Mouse (Mus musculus) kidney, postnatal 0 days (tissue): Measurements from ENCODE around the gene Map9. TPM values are rescaled to one million over a fixed set of nuclear protein-coding genes. Genes with fewer than 3 reads are reported as not detected.

ENCODE experiments used
- ATAC-seq: fragments of 200-750 bp; cut with Nextera tagmentation; replicated peaks from 2 replicates; pipeline ENCODE4 v1.8.0; 2017; ENCODE audit warnings: low read depth, moderate number of reproducible peaks, moderate TSS enrichment, moderate library complexity; ENCODE audit not compliant: low FRiP score
- DNase-seq: peaks from one replicate; pipeline ENCODE4 v3.0.0-alpha.2; 2016; ENCODE audit warnings: low spot score
- H3K27ac ChIP-seq: fragments of 300-500 bp; sonication (generic); 2 replicates; pipeline ENCODE4 v1.5.1; 2014; ENCODE audit warnings: mild to moderate bottlenecking
- H3K27me3 ChIP-seq: fragments of 300-500 bp; sonication (generic); 2 replicates; pipeline ENCODE4 v1.6.1; 2014; ENCODE audit warnings: low read length, mixed read lengths; ENCODE audit not compliant: insufficient read depth
- H3K36me3 ChIP-seq: fragments of 300-500 bp; sonication (generic); 2 replicates; pipeline ENCODE4 v1.6.1; 2014; ENCODE audit warnings: low read length, mixed read lengths; ENCODE audit not compliant: insufficient read depth
- H3K4me1 ChIP-seq: fragments of 300-500 bp; sonication (generic); replicated peaks from 2 replicates; pipeline ENCODE4 v1.6.1; 2014; ENCODE audit warnings: antibody characterized with exemption, low read length, mixed read lengths; ENCODE audit not compliant: insufficient read depth
- H3K4me2 ChIP-seq: fragments of 300-500 bp; sonication (generic); 2 replicates; pipeline ENCODE4 v1.6.1; 2014; ENCODE audit warnings: mild to moderate bottlenecking, low read length, moderate library complexity, mixed read lengths
- H3K4me3 ChIP-seq: fragments of 300-500 bp; sonication (generic); replicated peaks from 2 replicates; pipeline ENCODE4 v1.5.1; 2014; ENCODE audit warnings: low read depth, low read length
- H3K9ac ChIP-seq: fragments of 300-500 bp; sonication (generic); 2 replicates; pipeline ENCODE4 v1.6.1; 2014; ENCODE audit warnings: low read depth, low read length
- H3K9me3 ChIP-seq: fragments of 300-500 bp; sonication (generic); replicated peaks from 2 replicates; pipeline ENCODE4 v1.6.1; 2016; ENCODE audit warnings: low read length, inconsistent platforms, mixed read lengths
- CTCF ChIP-seq: IDR thresholded peaks from 2 replicates; pipeline ENCODE4 v1.5.1; 2016; ENCODE audit warnings: antibody characterized with exemption, low read depth, mild to moderate bottlenecking, moderate library complexity
- WGBS: fragments of 180-500 bp; shearing (Covaris S2); extraction: QIAGEN DNeasy Blood & Tissue Kit; methylation state at CpG from one replicate; pipeline ENCODE4 v1.1.7; 2014; 5-methylcytosine and 5-hydroxymethylcytosine counted together
- polyA plus RNA-seq: library from polyadenylated mRNA; unstranded; fragments of >200 nt; fragmentation: Nextera tagmentation; extraction: Ambion mirVana; gene quantifications from 2 replicates; pipeline ENCODE4 v1.2.1, GENCODE M21; 2015

The Map9 gene
- polyA plus RNA-seq, 1 experiment from 2014 or later, result 7.4 TPM

DNA sequence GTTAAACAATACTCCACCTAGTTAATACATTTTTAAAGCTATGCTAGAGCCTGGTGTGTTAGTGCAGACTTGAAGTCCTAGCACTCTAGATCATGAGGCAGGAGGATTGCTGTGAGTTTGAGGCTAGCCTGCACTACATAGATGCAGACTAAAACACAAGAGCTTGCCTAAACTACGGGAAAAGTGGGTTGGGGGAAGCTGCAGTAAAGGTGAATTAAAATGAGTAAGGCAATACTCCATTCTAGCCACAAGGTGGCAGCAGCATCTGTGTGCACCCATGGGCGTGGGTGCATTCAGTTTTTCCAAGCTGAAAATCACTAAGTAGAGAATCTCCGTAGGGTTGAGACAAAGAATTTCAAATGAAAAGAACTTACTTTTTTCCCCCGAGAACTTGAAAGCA, 7.1 kb downstream of the Map9 start:
- ATAC-seq (peak; percentile 66), DNase-seq (peak; percentile 73)
- Histone ChIP-seq H3K9ac (no peak overlapping the region), H3K4me2 (no peak overlapping the region), H3K36me3 (0 out of 2 replicates have a peak, but pooled peaks cover 3% of the 10 kb centered on the region), H3K27me3 (no peaks in the 10 kb centered on the region), H3K9me3 (no peaks in the 10 kb centered on the region), H3K4me3 (no peak overlapping the region), H3K4me1 (no peaks in the 10 kb centered on the region), H3K27ac (no peak overlapping the region)
- peak; percentile 91 for TF ChIP-seq CTCF
- 25% methylated on average over 4 of the region's 4 CpGs for WGBS

DNA sequence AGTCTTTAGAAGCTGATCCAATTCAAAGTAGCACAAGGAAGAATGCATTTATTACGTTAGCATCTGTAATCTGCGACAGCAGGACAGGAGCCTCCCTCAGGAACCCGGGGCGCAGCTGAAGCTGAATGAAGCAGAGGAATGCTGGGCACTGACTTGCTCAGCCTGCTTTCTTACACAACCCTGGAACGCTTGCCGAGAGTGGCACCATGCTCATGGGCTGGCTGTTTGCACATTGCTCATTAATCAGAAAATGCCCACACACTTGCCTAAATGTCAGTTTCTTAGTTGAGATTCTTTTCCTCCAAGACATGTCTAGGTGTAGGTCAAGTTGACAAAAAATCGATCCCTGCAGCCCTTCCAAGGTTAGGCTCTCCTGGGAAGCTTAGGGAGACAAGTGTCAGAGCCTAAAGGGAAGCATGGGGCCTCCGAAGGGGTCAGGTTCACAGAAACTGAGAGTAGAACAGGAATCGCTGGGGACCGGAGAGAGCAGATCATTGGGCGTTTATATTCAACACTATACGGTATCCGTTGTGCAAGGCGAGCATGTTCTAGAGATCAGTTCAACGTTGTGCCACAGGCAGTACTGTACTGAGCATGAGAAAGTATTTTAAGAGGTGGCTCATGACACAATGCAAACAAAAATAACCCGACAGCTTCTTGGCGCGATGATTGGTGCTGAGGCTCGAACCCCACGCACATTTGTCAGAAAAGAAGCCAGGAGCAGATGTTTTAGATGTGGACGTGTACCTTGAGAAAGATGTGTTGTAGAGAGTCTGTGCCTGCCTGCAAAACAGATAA, 11.4 kb downstream of the Map9 start:
- Histone ChIP-seq H3K36me3 (0 out of 2 replicates have a peak, but pooled peaks cover 9% of the 10 kb centered on the region), H3K4me2 (no peak overlapping the region), H3K27ac (no peak overlapping the region), H3K4me1 (no peaks in the 10 kb centered on the region), H3K4me3 (no peak overlapping the region), H3K9ac (no peak overlapping the region), H3K27me3 (no peaks in the 10 kb centered on the region), H3K9me3 (no peaks in the 10 kb centered on the region)
- no peak for ATAC-seq
- no peak for DNase-seq
- no peak for TF ChIP-seq CTCF
- 76% methylated on average over 21 of the region's 21 CpGs for WGBS

DNA sequence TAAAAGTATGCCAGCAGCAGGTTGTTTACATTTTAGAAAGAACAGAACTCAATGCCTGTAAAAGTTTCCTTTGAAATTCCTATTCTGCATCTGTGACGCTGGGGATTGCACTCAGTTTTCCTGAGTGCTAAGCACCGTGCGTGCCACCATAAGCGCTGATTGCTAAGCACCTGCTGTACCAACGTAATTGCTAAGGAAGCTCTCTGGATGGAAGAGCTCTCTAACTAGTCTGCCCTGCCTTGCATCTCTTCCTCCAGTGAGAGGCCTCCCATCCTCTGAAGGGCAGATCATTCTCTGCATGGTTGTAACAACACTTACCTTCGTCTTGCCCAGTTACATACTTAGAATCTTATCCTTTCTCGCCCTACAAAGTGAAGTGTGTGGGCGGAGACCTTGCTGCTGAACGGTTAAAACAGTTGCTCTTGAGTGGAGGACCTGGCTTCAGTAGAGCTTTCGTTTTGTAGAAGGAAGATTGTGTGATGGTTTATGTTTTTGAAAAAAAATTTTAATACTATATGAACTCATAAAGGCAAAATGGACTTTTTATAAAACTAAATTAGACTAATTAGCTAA, 12.7 kb downstream of the Map9 start:
- Histone ChIP-seq H3K9me3 (no peaks in the 10 kb centered on the region), H3K4me2 (no peak overlapping the region), H3K4me1 (no peaks in the 10 kb centered on the region), H3K27me3 (no peaks in the 10 kb centered on the region), H3K9ac (no peak overlapping the region), H3K4me3 (no peak overlapping the region), H3K27ac (no peak overlapping the region), H3K36me3 (0 out of 2 replicates have a peak, but pooled peaks cover 9% of the 10 kb centered on the region)
- WGBS, result 80% methylated on average over 10 of the region's 10 CpGs
- DNase-seq (no peak), ATAC-seq (no peak)
- TF ChIP-seq CTCF, result no peak

- Histone ChIP-seq H3K9ac (no peak overlapping the region), H3K4me1 (no peaks in the 10 kb centered on the region), H3K4me2 (no peak overlapping the region), H3K9me3 (no peaks in the 10 kb centered on the region), H3K27me3 (no peaks in the 10 kb centered on the region), H3K36me3 (0 out of 2 replicates have a peak, but pooled peaks cover 15% of the 10 kb centered on the region), H3K27ac (no peak overlapping the region), H3K4me3 (no peak overlapping the region)
- DNase-seq (peak; percentile 38), ATAC-seq (peak; percentile 73; the same call in 1 of the 2 replicates)
- 44% methylated on average over 14 of the region's 14 CpGs for WGBS
- no peak for TF ChIP-seq CTCF
Observed at GRCm38 (mm10) chr3:82376965-82377364, 19.1 kb downstream of the Map9 start.

GRCm38 (mm10) chr3:82382325-82382724, 24.5 kb downstream of the Map9 start:
- no peak overlapping the region for H3K27ac ChIP-seq
- no peak overlapping the region for H3K4me3 ChIP-seq
- 81% methylated on average over 11 of the region's 11 CpGs for WGBS
- H3K4me2 ChIP-seq, result no peak overlapping the region
- no peaks in the 10 kb centered on the region for H3K9me3 ChIP-seq
- peaks cover 17% of the 10 kb centered on the region; the same call in 1 of the 2 replicates for H3K36me3 ChIP-seq
- no peaks in the 10 kb centered on the region for H3K4me1 ChIP-seq
- DNase-seq, result no peak
- TF ChIP-seq CTCF, result no peak
- no peaks in the 10 kb centered on the region for H3K27me3 ChIP-seq
- no peak for ATAC-seq
- no peak overlapping the region for H3K9ac ChIP-seq

DNA sequence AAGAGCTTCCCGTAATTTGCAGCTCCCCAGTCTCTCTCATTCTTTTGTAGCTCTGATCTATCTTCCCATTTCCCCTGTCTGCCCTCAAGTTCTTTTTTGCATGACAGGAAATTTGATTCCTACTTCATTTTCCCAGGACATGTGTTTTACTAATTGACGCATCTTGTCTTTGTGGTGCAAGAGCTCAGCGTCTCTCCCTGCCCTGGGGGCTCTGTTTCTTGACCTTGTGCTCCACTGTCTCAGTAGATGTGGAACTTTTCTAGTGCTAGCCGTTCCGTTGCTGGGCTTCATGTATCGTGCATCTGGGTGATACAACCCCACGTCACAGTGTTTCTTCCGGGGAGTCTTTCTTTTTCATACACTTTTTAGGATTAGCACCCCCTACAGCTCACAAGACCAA, 27.2 kb downstream of the Map9 start:
- no peak for TF ChIP-seq CTCF

More for the DNA sequence above, 27.2 kb downstream of the Map9 start:
- peaks cover 5% of the 10 kb centered on the region; the same call in 1 of the 2 replicates for H3K36me3 ChIP-seq
- no peak overlapping the region for H3K4me2 ChIP-seq
- H3K9me3 ChIP-seq, result no peaks in the 10 kb centered on the region
- no peaks in the 10 kb centered on the region for H3K27me3 ChIP-seq
- DNase-seq, result no peak
- whole genome bisulfite sequencing, result 77% methylated on average over 8 of the region's 8 CpGs
- H3K9ac ChIP-seq, result no peak overlapping the region
- no peaks in the 10 kb centered on the region for H3K4me1 ChIP-seq
- no peak overlapping the region for H3K4me3 ChIP-seq
- ATAC-seq, result no peak
- H3K27ac ChIP-seq, result no peak overlapping the region
